Mouse (Mus musculus) gastrocnemius, adult 18-20 months (tissue): ENCODE results near the gene Ltbp2. TPM values are rescaled to one million over a fixed set of nuclear protein-coding genes. Genes with fewer than 3 reads are reported as not detected.
A peak's percentile ranks its signal among the peaks of the same experiment; 100 is the strongest.

Experiments used
- DNase-seq: peaks from one replicate; pipeline ENCODE4 v3.0.0; 2021; ENCODE audit warnings: low spot score
- long read RNA-seq, 2 experiments: library from polyadenylated mRNA; stranded (forward); transcript quantifications; one replicate each; pipeline ENCODE4 v2.0.0; 2021
- total RNA-seq, 2 experiments: library from RNA; stranded (reverse); gene quantifications; 2 replicates each; pipeline ENCODE4 v1.2.3; 2021

Ltbp2 gene
- 1 to 10 TPM; 2.6 to 3.1 TPM for total RNA-seq
- long read RNA-seq, experiment 1, partial matches to known transcripts, result 0 of 4 reads
- long read RNA-seq, experiment 1, other reads (novel, unspliced or antisense), result 4 of 4 reads
- long read RNA-seq, experiment 2, partial matches to known transcripts, result 0 of 1 reads
- long read RNA-seq, experiment 2, other reads (novel, unspliced or antisense), result 1 of 1 reads

GRCm38 (mm10) chr12:84876481-84877121 is at the start of gene Ltbp2:
TSS of gene Ltbp2 (minus strand) at chr12:84876532.
- DNase-seq, result peak; percentile 87

DNA sequence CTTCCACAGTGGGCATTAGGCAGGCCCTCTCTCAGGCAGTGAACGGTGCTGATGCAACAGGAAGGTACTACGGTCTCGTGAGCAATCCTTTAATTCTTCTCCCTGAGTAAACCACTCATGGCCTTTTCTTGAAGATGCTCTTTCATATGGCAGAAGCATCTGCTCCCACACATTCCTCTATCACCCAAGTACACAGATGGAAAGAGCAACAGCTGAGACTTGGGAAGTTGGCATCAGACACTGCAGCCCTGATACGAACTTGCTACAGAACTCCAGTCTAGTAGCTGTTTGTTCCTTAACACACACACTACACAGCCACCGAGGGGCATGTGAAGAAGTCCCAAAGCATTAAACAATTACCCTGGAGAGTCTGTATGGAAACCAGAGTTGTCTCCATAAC is 48.0 kb upstream of the Ltbp2 start:
- DNase-seq, result no peak

DNA sequence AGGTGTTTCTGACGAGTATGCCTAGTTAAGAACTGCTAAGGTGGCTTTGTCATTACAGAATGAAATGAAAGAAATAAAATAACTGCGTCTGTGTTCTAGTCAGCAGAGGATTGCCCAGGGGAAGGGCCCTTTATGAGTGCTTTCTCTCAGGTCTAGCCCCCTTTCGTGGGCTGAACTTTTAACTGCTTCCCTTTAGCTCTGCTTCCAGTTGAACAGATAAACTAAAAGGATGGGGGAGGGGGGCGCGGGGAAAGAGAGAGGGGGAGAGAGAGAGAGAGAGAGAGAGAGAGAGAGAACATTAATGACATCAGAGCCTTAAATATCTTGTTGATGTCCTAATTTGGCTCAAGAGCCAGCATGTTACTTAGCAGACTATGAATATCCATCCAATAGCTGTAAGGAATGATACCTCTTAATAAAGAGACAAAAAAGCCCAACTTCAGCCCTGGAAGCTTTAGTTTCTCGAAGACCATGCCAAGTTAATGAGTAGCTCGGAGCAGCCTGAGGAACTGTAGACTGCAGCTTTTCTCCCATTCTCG is 45.6 kb upstream of the Ltbp2 start:
- no peak for DNase-seq

GRCm38 (mm10) chr12:84918809-84919208 is 42.5 kb upstream of the Ltbp2 start:
- no peak for DNase-seq

DNA sequence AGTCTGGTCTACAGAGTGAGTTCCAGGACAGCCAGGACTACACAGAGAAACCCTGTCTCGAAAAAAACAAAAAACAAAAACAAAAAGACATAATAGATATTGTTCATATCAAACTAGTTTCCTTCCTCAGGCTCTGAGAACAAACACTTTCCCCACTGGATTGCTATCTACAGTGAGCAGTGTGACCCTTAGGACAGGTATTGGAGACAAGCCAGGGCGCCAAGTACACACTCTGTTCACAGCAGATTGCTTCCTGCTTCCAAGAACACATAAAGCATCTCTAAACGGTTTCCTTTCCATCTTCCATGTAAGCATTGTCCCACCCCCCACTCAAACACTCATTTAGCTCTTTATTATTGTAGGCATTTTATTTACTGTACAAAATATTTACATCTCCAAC is 41.5 kb upstream of the Ltbp2 start:
- DNase-seq, result no peak

DNA sequence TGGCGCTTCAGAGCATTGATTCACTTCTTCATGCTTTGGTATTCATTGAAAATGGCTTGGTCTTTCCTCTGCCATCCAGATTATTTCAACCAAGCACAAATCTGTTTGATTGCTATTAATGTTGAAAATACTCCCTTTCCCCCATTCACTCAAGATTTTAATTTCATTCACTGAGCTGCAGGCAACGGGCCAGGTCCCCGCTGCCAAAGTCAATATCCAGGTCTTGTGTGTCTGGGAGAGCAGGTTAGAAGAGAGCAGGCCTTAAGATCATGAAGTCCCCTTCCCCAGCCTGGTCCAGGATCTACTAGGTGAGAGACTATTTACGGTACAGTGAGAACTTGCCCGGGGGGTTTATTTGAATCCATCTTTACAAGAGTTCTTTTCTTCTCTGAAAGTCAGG is 38.6 kb upstream of the Ltbp2 start:
- no peak for DNase-seq

- no peak for DNase-seq
These were observed 36.3 kb upstream of the Ltbp2 start for GRCm38 (mm10) chr12:84912652-84913104.

DNA sequence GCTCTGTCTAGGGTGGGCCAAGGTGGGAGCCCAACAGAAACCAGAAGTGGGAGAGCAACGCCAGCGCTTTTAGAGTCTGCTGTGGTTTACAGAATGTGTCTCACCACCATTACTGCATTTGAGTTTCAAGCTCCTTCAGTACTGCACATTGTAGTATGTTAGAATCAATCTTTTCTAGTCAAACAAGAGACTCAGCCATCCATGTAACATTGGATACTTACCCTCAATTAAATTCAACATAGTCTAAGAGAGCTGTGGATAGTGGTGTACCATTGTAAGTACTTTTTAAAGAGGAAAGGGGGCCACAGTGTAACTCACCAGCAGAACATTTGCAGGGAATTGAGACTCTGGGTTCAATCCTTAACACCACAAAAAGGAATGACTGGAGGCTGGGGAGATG is 35.3 kb upstream of the Ltbp2 start:
- no peak for DNase-seq

GRCm38 (mm10) chr12:84910066-84910465 is 33.7 kb upstream of the Ltbp2 start:
- DNase-seq, result no peak

DNA sequence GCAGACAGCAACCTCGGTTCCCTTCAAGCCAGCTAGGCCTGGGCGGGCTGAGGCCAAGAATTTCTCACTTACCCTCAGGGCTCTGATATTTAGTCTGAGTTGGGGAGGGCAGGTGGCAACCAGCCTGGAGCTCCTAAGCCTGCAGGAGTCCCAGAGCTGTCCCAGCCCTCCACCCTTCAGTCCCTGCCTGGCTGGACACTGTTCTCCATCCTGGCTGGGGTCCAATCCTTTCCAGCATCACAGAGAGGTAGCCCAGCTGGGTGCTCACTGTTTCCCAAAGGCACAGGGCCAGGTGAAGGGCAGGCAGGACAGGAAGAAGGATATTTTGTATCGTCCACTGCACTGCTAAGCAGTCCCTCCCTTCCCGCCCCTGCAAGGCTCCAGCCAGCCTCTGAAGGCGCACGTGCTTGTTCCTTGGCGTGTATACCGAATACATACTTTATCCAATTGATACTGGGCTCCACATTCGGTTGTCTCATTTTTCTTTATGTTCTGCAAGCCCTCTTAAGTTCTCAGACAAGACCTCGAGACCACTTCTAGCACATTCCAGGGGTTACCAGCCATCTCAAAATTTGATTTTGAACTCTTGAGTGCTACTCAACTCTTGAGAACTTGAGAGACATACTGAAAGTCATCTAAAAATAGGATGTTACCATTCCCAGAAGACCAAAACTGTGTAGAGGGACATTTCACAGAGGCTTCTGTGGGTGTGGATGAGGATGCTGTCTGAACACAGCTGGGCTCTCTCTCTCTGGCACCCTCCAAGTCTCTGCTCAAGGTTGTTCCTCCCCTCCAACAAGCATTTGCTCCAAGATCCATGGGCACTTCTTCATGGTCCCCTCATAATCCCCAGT is 31.5 kb upstream of the Ltbp2 start:
- DNase-seq, result peak; percentile 49

- peak; percentile 52 for DNase-seq
These were observed 30.8 kb upstream of the Ltbp2 start for GRCm38 (mm10) chr12:84907024-84907626.

- DNase-seq, result no peak
These were observed 28.1 kb upstream of the Ltbp2 start for GRCm38 (mm10) chr12:84904399-84904798.

DNA sequence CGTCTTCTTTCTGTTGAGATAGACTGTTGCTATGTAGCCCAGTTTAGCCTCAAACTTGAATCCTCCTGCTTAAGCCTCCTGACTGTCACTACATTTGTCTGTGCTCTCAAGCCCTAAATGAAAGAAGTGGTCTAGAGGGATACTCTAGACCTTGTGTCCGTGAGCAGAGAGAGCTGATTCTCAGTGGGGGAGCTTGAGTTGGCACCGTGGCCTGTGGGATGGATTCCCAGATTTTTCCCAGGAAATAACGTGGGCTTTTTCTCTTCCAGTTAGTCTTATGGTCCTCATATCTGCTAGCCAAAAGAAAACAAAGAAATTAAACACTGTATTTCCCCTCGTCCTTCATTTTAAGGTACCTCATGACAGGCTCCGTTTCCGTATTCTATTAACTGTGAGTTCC is 24.0 kb upstream of the Ltbp2 start:
- DNase-seq, result no peak

- no peak for DNase-seq
These were observed 21.0 kb upstream of the Ltbp2 start for GRCm38 (mm10) chr12:84897322-84897721.

- DNase-seq, result no peak
These were observed 19.9 kb upstream of the Ltbp2 start for GRCm38 (mm10) chr12:84896235-84896634.

GRCm38 (mm10) chr12:84893648-84894628 is 17.6 kb upstream of the Ltbp2 start:
- DNase-seq, result peak; percentile 42

GRCm38 (mm10) chr12:84890289-84890688 is 14.0 kb upstream of the Ltbp2 start:
- no peak for DNase-seq

GRCm38 (mm10) chr12:84885107-84885876 is 9.0 kb upstream of the Ltbp2 start:
- peak; percentile 48 for DNase-seq

- DNase-seq, result no peak
These were observed 8.2 kb upstream of the Ltbp2 start for GRCm38 (mm10) chr12:84884423-84885076.
